Mouse (Mus musculus) liver, postnatal 0 days (tissue): ENCODE measurements at regions not wholly inside any gene's neighbourhood (a gene's known extent, or its start where the extent isn't known, plus 50 kb on each side); places are given as distances from the start of the nearest gene placed in this dataset.

Source experiments
- ATAC-seq: fragments of 200-750 bp; cut with Nextera tagmentation; 2 replicates; pipeline ENCODE4 v1.8.0; 2017; ENCODE audit warnings: mild to moderate bottlenecking, moderate library complexity
- DNase-seq: peaks from one replicate; pipeline ENCODE4 v3.0.0-alpha.2; 2016
- H3K27ac ChIP-seq: fragments of 300-500 bp; sonication (generic); 2 replicates; pipeline ENCODE4 v1.5.1; 2014; ENCODE audit warnings: antibody characterized with exemption, moderate library complexity, mild to moderate bottlenecking, low read depth
- H3K27me3 ChIP-seq: fragments of 300-500 bp; sonication (generic); 2 replicates; pipeline ENCODE4 v1.6.1; 2014; ENCODE audit warnings: low read length, control low read depth, mixed read lengths; ENCODE audit not compliant: insufficient read depth
- H3K36me3 ChIP-seq: fragments of 300-500 bp; sonication (generic); replicated peaks from 2 replicates; pipeline ENCODE4 v1.6.1; 2014; ENCODE audit warnings: mild to moderate bottlenecking, control low read depth, low read length, moderate library complexity, mixed read lengths; ENCODE audit not compliant: insufficient read depth
- H3K4me1 ChIP-seq: fragments of 300-500 bp; sonication (generic); 2 replicates; pipeline ENCODE4 v1.6.1; 2014; ENCODE audit warnings: antibody characterized with exemption, mild to moderate bottlenecking, control low read depth; ENCODE audit not compliant: insufficient read depth
- H3K4me2 ChIP-seq: fragments of 300-500 bp; sonication (generic); 2 replicates; pipeline ENCODE4 v1.6.1; 2014; ENCODE audit warnings: low read depth, mild to moderate bottlenecking, low read length, moderate library complexity, mixed read lengths
- H3K4me3 ChIP-seq: fragments of 300-500 bp; sonication (generic); 2 replicates; pipeline ENCODE4 v1.5.1; 2014; ENCODE audit warnings: low read depth, low read length
- H3K9ac ChIP-seq: fragments of 300-500 bp; sonication (generic); replicated peaks from 2 replicates; pipeline ENCODE4 v1.6.1; 2014; ENCODE audit warnings: mild to moderate bottlenecking, moderate library complexity
- H3K9me3 ChIP-seq: fragments of 300-500 bp; sonication (generic); 2 replicates; pipeline ENCODE4 v1.6.1; 2016; ENCODE audit warnings: mild to moderate bottlenecking, control low read depth, low read length, mixed read lengths
- CTCF ChIP-seq: sonication (generic); IDR thresholded peaks from 2 replicates; pipeline ENCODE4 v1.5.1; 2016; ENCODE audit warnings: antibody characterized with exemption, low read depth
- EP300 ChIP-seq: IDR thresholded peaks from 2 replicates; pipeline ENCODE4 v1.6.1; 2016; ENCODE audit warnings: antibody characterized with exemption, low read depth, mild to moderate bottlenecking
- whole genome bisulfite sequencing: fragments of 180-500 bp; shearing (Covaris S2); extraction: QIAGEN DNeasy Blood & Tissue Kit; methylation state at CpG from one replicate; pipeline ENCODE4 v1.1.7; 2014; ENCODE audit not compliant: insufficient replicate concordance; 5-methylcytosine and 5-hydroxymethylcytosine counted together

DNA sequence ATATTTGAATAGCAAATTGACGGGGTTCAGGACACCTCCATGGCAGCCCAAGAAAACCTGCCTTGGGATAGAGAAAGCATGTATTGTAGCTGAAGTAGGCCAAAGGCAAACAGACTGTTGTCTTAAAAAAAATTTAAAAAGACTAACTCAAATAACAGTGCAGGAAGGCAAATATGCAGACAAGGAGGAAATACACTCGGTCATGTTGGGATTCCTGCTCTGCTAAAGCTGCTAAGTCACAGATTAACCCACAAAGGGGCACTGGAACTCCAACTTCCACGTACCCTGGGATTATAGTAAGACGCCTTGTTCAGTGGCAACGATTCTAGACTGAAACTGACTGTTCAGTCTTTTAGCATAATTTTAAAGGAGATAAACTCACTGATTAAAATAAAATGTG is 258.9 kb upstream of the Cwc22 start:
- Histone ChIP-seq H3K9ac (no peak overlapping the region), H3K9me3 (no peaks in the 10 kb centered on the region), H3K27me3 (no peaks in the 10 kb centered on the region), H3K4me1 (no peaks in the 10 kb centered on the region), H3K4me2 (no peak overlapping the region), H3K27ac (no peak overlapping the region), H3K36me3 (no peaks in the 10 kb centered on the region), H3K4me3 (no peak overlapping the region)
- ATAC-seq (no peak), DNase-seq (no peak)
- whole genome bisulfite sequencing = 47% methylated on average over 5 of the region's 5 CpGs
- no peak for TF ChIP-seq EP300
- TF ChIP-seq CTCF = no peak

DNA sequence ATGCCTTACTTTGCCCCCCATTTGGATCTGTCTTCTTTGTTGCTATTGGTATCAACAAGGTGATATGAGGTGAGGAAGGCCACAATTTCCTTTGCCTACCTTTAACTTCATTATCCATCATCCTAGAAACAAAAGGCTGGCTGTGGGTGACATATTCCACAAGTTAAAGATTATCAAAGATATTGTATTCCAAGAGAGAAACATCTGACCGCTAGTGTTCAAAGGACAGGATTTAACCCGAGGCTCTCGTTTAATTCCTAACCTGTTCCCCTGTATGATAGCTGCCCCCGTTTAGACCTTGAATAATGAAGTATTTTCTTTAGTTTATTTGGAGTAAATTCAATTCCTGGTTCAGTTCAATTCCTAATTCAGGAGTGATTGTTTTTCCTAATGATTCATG is 249.8 kb upstream of the Cwc22 start:
- no peaks in the 10 kb centered on the region for H3K9me3 ChIP-seq
- TF ChIP-seq CTCF (no peak), EP300 (no peak)
- H3K4me3 ChIP-seq = no peak overlapping the region
- H3K27ac ChIP-seq = no peak overlapping the region
- WGBS = 69% methylated on average over 4 of the region's 4 CpGs
- no peaks in the 10 kb centered on the region for H3K27me3 ChIP-seq
- H3K9ac ChIP-seq = no peak overlapping the region
- ATAC-seq (no peak), DNase-seq (no peak)
- no peaks in the 10 kb centered on the region for H3K36me3 ChIP-seq
- no peaks in the 10 kb centered on the region for H3K4me1 ChIP-seq
- no peak overlapping the region for H3K4me2 ChIP-seq

DNA sequence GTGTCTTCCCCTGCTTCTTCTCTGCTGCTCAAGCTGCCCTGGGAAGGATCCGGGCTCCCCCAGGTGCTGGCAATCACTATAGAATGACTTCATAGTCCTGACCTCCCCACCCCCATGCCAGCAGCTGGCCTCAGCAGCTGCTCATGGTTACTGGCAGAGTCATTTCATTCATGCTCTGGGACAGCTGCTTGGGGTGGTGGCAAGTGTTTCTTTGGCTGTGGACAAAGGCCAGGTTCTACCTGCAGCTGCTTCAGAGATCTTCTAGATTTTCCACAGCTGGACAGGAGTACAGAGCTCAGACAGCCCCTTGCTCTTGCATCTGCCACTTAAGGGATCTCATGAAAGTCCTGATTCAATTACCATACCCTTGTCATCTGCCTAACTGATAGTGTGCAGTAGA is 243.4 kb upstream of the Cwc22 start:
- no peaks in the 10 kb centered on the region for H3K4me1 ChIP-seq
- no peak overlapping the region for H3K4me2 ChIP-seq
- ATAC-seq = no peak
- no peaks in the 10 kb centered on the region for H3K36me3 ChIP-seq
- H3K9me3 ChIP-seq = no peaks in the 10 kb centered on the region
- WGBS = 16% methylated on average over 1 of the region's 1 CpGs
- H3K4me3 ChIP-seq = no peak overlapping the region
- TF ChIP-seq EP300 = no peak
- no peak for TF ChIP-seq CTCF
- no peak overlapping the region for H3K27ac ChIP-seq
- H3K9ac ChIP-seq = no peak overlapping the region
- DNase-seq = no peak
- H3K27me3 ChIP-seq = no peaks in the 10 kb centered on the region

DNA sequence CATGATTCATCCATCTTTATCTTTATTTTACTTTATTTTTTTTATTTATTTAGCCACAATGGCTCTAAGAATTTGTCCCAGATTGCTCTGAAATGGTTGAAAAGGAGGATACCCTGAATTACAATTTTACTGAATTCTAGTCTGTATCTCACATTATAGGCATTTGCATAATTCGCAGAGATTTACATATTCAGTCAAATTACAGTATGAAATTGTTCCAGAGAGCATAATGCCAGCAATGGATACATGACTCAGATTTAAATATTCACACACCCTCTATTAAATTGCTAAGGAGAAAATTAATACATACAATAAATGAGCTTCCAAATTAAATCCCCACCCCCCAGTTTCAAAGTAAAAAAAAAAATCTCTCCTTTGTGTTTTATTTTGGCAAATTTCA is 238.8 kb upstream of the Cwc22 start:
- Histone ChIP-seq H3K9ac (no peak overlapping the region), H3K4me2 (no peak overlapping the region), H3K27ac (no peak overlapping the region), H3K36me3 (no peaks in the 10 kb centered on the region), H3K27me3 (no peaks in the 10 kb centered on the region), H3K9me3 (no peaks in the 10 kb centered on the region), H3K4me1 (no peaks in the 10 kb centered on the region), H3K4me3 (no peak overlapping the region)
- no peak for DNase-seq
- WGBS = 58% methylated on average over 1 of the region's 1 CpGs
- TF ChIP-seq EP300 = no peak
- TF ChIP-seq CTCF = no peak
- ATAC-seq = no peak

DNA sequence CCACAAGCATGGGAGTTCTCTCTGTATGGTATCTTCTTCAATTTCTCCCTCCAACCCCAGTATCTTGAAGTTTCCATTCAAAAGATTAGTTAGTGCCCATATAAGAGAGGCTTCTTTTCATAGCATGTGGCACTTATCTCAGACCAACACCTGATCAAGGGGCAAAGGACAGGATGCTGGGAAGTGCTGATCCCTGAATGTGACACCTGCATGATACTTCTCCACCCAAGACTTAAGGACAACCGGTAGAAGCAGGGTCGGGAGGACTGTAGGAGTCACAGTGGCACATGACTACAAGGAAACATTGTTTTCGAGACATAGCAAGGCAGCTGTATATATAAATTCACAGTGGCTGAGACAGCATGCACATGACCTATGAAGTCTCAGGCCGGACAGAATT is 227.6 kb upstream of the Cwc22 start:
- Histone ChIP-seq H3K27ac (no peak overlapping the region), H3K9ac (no peak overlapping the region), H3K4me2 (no peak overlapping the region), H3K4me3 (no peak overlapping the region), H3K27me3 (no peaks in the 10 kb centered on the region), H3K36me3 (no peaks in the 10 kb centered on the region), H3K9me3 (no peaks in the 10 kb centered on the region), H3K4me1 (no peaks in the 10 kb centered on the region)
- ATAC-seq = no peak
- no peak for TF ChIP-seq EP300
- TF ChIP-seq CTCF = no peak
- 62% methylated on average over 4 of the region's 4 CpGs for whole genome bisulfite sequencing
- no peak for DNase-seq

DNA sequence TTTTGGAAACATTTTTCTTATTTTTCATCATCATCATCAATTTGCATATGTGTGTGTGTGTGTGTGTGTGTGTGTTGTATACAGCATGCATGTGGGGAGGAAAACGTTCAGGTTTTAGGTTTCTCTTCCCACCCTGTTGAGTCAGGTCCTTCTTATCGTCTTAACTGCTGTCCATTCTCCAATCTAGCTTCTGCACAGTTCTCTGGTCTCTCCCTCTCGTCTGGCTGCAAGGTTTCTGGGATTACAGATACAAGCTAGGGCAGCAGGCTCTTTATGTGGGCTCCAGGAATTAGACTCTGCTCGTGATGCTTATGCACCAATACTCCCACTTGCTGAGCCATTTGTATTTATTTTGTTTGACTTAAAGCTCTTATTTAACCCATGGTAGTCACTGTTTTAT is 226.6 kb upstream of the Cwc22 start:
- H3K36me3 ChIP-seq = no peaks in the 10 kb centered on the region
- H3K9ac ChIP-seq = no peak overlapping the region
- no peaks in the 10 kb centered on the region for H3K9me3 ChIP-seq
- H3K27ac ChIP-seq = no peak overlapping the region
- no peaks in the 10 kb centered on the region for H3K27me3 ChIP-seq
- H3K4me2 ChIP-seq = no peak overlapping the region
- DNase-seq (no peak), ATAC-seq (no peak)
- no peak for TF ChIP-seq CTCF
- no peak for TF ChIP-seq EP300
- no peak overlapping the region for H3K4me3 ChIP-seq
- no peaks in the 10 kb centered on the region for H3K4me1 ChIP-seq
- WGBS = 59% methylated on average over 4 of the region's 4 CpGs

DNA sequence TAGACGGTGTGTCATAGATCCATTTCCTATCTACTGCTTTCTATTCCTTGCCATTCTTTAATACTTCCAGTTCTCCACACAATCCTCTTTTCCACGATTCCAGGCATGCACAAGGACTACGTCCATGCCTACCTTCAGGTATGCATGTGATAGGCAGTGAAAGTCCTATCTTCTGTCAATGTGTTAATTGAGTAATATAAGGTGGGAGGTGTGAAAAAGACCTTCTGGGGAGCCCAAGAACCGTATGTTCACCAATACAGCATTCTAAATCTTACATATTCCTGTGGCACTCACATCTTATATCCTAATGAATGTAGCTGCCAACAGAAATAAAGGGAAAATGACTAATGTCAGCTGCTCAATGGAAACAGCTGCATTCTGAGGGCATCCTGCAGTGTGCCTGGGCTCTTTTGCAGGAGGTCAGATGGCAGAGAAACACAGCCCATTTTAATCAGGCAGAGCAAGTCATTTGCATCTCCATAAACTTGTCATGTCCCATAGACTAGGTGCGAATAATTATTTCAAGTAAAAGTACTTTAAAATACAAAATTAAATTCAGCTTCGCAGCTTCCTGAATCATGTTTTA is 224.1 kb upstream of the Cwc22 start:
- H3K4me1 ChIP-seq = no peaks in the 10 kb centered on the region
- WGBS = 69% methylated on average over 6 of the region's 6 CpGs
- H3K4me3 ChIP-seq = no peak overlapping the region
- ATAC-seq (no peak), DNase-seq (no peak)
- no peaks in the 10 kb centered on the region for H3K27me3 ChIP-seq
- no peak overlapping the region for H3K27ac ChIP-seq
- H3K4me2 ChIP-seq = no peak overlapping the region
- H3K36me3 ChIP-seq = no peaks in the 10 kb centered on the region
- H3K9ac ChIP-seq = no peak overlapping the region
- no peaks in the 10 kb centered on the region for H3K9me3 ChIP-seq
- TF ChIP-seq EP300 (no peak), CTCF (no peak)
